Mouse (Mus musculus) small intestine, adult 10 weeks (tissue): ENCODE measurements around the gene Cdk11b. TPM values are rescaled to one million over a fixed set of nuclear protein-coding genes. Genes with fewer than 3 reads are reported as not detected.

Source experiments
- polyA plus RNA-seq: library from polyadenylated mRNA; stranded (reverse); fragments of 350-450 nt; fragmentation: Illumina TruSeq; extraction: RNeasy Lipid Tissue Mini Kit (QIAGEN cat#74804); gene quantifications from one replicate; pipeline ENCODE4 v1.2.3, GENCODE M21; 2014; ENCODE audit warnings: low replicate concordance

Cdk11b gene
- polyA plus RNA-seq: 152 TPM

GRCm38 (mm10) chr4:155624338-155625291, at the start of gene Cdk11b:
TSS of gene Cdk11b (plus strand) at chr4:155624854.

GRCm38 (mm10) chr4:155601091-155601996, 23.3 kb upstream of the Cdk11b start, which contains the start of gene Slc35e2:
TSS of gene Slc35e2 (plus strand) at chr4:155601416.

GRCm38 (mm10) chr4:155645308-155645707, 20.7 kb downstream of the Cdk11b start, which contains the start of gene Gm10563:
TSS of gene Gm10563 (minus strand) at chr4:155645408.

GRCm38 (mm10) chr4:155653086-155653450, 28.4 kb downstream of the Cdk11b start, which contains the start of gene Mmp23:
TSS of gene Mmp23 (minus strand) at chr4:155653384.

GRCm38 (mm10) chr4:155668689-155669597, 44.3 kb downstream of the Cdk11b start, which contains the start of gene Mib2:
TSS of gene Mib2 (minus strand) at chr4:155669198.

GRCm38 (mm10) chr4:155694111-155694481, 69.4 kb downstream of the Cdk11b start, which contains the start of gene Fndc10:
TSS of gene Fndc10 (plus strand) at chr4:155694342.

Other genes starting within 250 kb of the Cdk11b start
- not detected for gene Gabrd, start 226.7 kb upstream of the Cdk11b start, polyA plus RNA-seq
- gene Cfap74, start 215.7 kb upstream of the Cdk11b start, polyA plus RNA-seq: 0.67 TPM
- not detected for gene Tmem52, start 155.7 kb upstream of the Cdk11b start, polyA plus RNA-seq
- 317 TPM for gene Gnb1, start 133.5 kb upstream of the Cdk11b start, polyA plus RNA-seq
- 48.7 TPM for gene Nadk, start 62.5 kb upstream of the Cdk11b start, polyA plus RNA-seq
- gene Slc35e2, start 23.4 kb upstream of the Cdk11b start, polyA plus RNA-seq: 39.8 TPM
- gene Gm10563, start 20.6 kb downstream of the Cdk11b start, polyA plus RNA-seq: not detected
- 0.45 TPM for gene Mmp23, start 28.5 kb downstream of the Cdk11b start, polyA plus RNA-seq
- gene Mib2, start 44.3 kb downstream of the Cdk11b start, polyA plus RNA-seq: 0.71 TPM
- gene Fndc10, start 69.5 kb downstream of the Cdk11b start, polyA plus RNA-seq: not detected
- 77.1 TPM for gene Ssu72, start 79.9 kb downstream of the Cdk11b start, polyA plus RNA-seq
- gene Tmem240, start 109.9 kb downstream of the Cdk11b start, polyA plus RNA-seq: not detected
- gene Atad3a, start 136.2 kb downstream of the Cdk11b start, polyA plus RNA-seq: 3.7 TPM
- gene Vwa1, start 149.8 kb downstream of the Cdk11b start, polyA plus RNA-seq: 4.6 TPM
- 6.6 TPM for gene Tmem88b, start 161.0 kb downstream of the Cdk11b start, polyA plus RNA-seq
- gene Ankrd65, start 165.6 kb downstream of the Cdk11b start, polyA plus RNA-seq: not detected
- gene Mrpl20, start 178.0 kb downstream of the Cdk11b start, polyA plus RNA-seq: 36.0 TPM
- gene Ccnl2, start 187.6 kb downstream of the Cdk11b start, polyA plus RNA-seq: 101 TPM
- gene Aurkaip1, start 206.4 kb downstream of the Cdk11b start, polyA plus RNA-seq: 2.4 TPM
- 22.8 TPM for gene Mxra8, start 214.8 kb downstream of the Cdk11b start, polyA plus RNA-seq
- 2.0 TPM for gene Dvl1, start 222.5 kb downstream of the Cdk11b start, polyA plus RNA-seq
- gene Tas1r3, start 238.5 kb downstream of the Cdk11b start, polyA plus RNA-seq: not detected
- gene Cptp, start 244.6 kb downstream of the Cdk11b start, polyA plus RNA-seq: 10.8 TPM
- 1.2 TPM for gene Ints11, start 244.7 kb downstream of the Cdk11b start, polyA plus RNA-seq